Mouse (Mus musculus): ENCODE data around the gene Fga.

Gene Fga

GRCm38 (mm10) chr3:83025475-83026301 lies at the start of gene Fga:
Gene Fga (plus strand): TSS chr3:83026076.
- no peak for DNase-seq (ENCODE audit: extremely low read depth, low read depth, low spot score)

GRCm38 (mm10) chr3:82980818-82981217 lies 45.1 kb upstream of the Fga start:
- no peak for DNase-seq (ENCODE audit: extremely low read depth, low read depth, low spot score)

- no peak for DNase-seq (ENCODE audit: extremely low read depth, low read depth, low spot score)
Measured at GRCm38 (mm10) chr3:82981861-82982260, 44.0 kb upstream of the Fga start.

- DNase-seq (ENCODE audit: extremely low read depth, low read depth, low spot score) = no peak
Measured at GRCm38 (mm10) chr3:82984840-82985239, 41.0 kb upstream of the Fga start.

- DNase-seq (ENCODE audit: extremely low read depth, low read depth, low spot score) = no peak
Measured at GRCm38 (mm10) chr3:82991963-82992362, 33.9 kb upstream of the Fga start.

GRCm38 (mm10) chr3:82992956-82993355 lies 32.9 kb upstream of the Fga start:
- DNase-seq (ENCODE audit: extremely low read depth, low read depth, low spot score) = no peak

GRCm38 (mm10) chr3:82995368-82995767 lies 30.5 kb upstream of the Fga start:
- DNase-seq (ENCODE audit: extremely low read depth, low read depth, low spot score) = no peak

- no peak for DNase-seq (ENCODE audit: extremely low read depth, low read depth, low spot score)
Measured at GRCm38 (mm10) chr3:82996656-82997055, 29.2 kb upstream of the Fga start.

- no peak for DNase-seq (ENCODE audit: extremely low read depth, low read depth, low spot score)
Measured at GRCm38 (mm10) chr3:82998772-82999463, 27.0 kb upstream of the Fga start.

- no peak for DNase-seq (ENCODE audit: extremely low read depth, low read depth, low spot score)
Measured at GRCm38 (mm10) chr3:82999995-83000394, 25.9 kb upstream of the Fga start.

- no peak for DNase-seq (ENCODE audit: extremely low read depth, low read depth, low spot score)
Measured at GRCm38 (mm10) chr3:83002191-83002590, 23.7 kb upstream of the Fga start.

- no peak for DNase-seq (ENCODE audit: extremely low read depth, low read depth, low spot score)
Measured at GRCm38 (mm10) chr3:83003068-83003467, 22.8 kb upstream of the Fga start.

- DNase-seq (ENCODE audit: extremely low read depth, low read depth, low spot score) = no peak
Measured at GRCm38 (mm10) chr3:83004801-83005200, 21.1 kb upstream of the Fga start.

GRCm38 (mm10) chr3:83007557-83007956 lies 18.3 kb upstream of the Fga start, which contains the start of gene Fgg:
Gene Fgg (plus strand): TSS chr3:83007724.
- DNase-seq (ENCODE audit: extremely low read depth, low read depth, low spot score) = no peak

GRCm38 (mm10) chr3:83010291-83010690 lies 15.6 kb upstream of the Fga start:
- DNase-seq (ENCODE audit: extremely low read depth, low read depth, low spot score) = no peak

GRCm38 (mm10) chr3:83011136-83011535 lies 14.7 kb upstream of the Fga start:
- peak; percentile 54 for DNase-seq (ENCODE audit: extremely low read depth, low read depth, low spot score)

- DNase-seq (ENCODE audit: extremely low read depth, low read depth, low spot score) = no peak
Measured at GRCm38 (mm10) chr3:83011565-83011964, 14.3 kb upstream of the Fga start.

GRCm38 (mm10) chr3:83012636-83013035 lies 13.2 kb upstream of the Fga start:
- no peak for DNase-seq (ENCODE audit: extremely low read depth, low read depth, low spot score)

GRCm38 (mm10) chr3:83013951-83014350 lies 11.9 kb upstream of the Fga start:
- no peak for DNase-seq (ENCODE audit: extremely low read depth, low read depth, low spot score)

- DNase-seq (ENCODE audit: extremely low read depth, low read depth, low spot score) = no peak
Measured at GRCm38 (mm10) chr3:83016236-83016635, 9.6 kb upstream of the Fga start.

- no peak for DNase-seq (ENCODE audit: extremely low read depth, low read depth, low spot score)
Measured at GRCm38 (mm10) chr3:83020387-83020786, 5.5 kb upstream of the Fga start.

- no peak for DNase-seq (ENCODE audit: extremely low read depth, low read depth, low spot score)
Measured at GRCm38 (mm10) chr3:83021176-83021575, 4.7 kb upstream of the Fga start.
